Mouse (Mus musculus): ENCODE data around the gene Zzz3.

The Zzz3 gene

DNA sequence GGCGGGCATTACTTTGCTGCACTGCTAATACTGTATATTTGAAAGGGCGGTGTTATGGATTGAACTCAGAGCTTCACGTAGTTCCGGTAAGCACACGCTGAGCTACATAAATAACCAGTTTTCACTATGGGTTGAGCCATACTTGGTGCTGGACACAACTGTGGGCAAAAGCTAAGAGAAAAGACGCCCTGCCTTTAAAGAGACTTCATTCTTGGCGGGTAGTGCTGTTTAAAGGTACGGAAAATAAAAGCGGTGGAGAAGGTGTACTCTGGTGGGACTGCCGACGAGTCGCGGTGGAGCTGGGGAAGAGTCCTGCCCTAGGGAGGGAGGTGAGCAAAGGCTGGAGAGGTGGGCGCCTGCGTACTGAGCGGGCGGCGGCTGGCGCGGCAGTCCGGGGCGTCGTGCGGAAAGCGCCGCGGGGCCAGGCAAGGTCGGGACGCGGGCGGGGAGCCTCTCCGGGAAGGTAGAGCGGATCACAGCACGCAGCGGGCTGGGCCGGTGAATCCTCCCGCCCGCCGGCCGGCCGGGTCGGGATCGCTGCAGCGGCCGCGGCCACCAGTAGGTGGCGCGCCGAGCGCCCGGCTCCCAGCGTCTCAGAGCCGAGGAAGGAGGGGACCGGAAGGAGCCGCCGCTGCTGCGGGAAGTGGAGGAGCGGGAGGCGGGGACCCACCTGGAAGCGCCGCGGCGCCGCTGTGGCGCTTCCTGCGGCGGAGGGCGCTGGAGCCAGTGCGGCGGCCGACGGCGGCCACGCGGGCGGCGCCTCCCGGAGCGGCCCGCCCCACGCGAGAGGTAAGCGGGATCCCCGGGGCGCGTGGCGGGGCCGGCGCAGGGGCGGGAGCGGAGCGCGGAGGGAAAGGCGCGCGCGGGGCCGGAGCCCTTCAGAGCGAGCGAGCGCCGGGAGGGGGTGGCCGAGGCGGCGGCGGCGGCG, at the start of gene Zzz3:
Gene Zzz3 (plus strand): TSS at position 124 of the 928 bp plus-strand sequence.
- peak; percentile 89 to 93 for DNase-seq

DNA sequence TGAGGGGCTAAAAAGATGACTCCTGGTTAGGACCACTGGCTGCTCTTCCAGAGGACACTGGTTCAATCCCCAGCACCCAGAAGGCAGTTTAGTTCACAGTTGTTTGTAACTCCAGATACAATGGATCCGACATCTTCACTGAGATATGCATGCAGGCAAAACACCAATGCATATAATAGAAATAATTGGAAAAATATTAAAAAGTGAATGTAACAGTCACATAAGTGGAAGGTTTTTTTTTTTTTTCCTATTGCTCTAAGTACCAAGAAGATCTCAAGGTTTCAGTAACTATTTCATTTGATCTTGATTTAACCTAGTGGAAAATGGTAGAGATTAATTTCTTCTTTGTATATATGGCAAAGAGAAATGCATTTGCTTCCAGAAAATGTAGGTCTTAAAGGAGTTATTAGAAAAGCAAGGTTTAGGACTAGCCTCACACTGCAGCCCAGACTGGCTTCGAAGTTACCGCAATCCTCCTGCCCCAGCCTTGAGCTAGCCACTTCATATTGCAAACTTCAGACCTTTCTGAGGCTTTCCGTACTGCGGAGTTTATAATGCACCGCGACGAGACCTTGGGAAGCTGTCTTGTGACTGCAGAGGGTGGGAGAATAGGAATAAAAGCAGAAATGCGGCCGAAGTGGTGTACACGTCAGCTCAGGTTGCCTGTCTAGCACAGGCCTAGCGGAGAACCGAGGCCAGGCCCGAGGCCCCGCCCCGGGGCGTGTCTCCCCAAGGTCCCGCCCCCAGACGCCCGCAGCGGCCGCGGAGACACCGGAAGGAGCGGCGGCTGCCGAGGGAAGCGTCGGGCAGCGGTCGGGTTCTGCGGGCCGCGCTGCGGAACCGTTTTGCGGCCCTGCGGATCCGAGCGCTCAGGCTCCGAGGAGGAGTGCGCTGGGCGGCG, 49.3 kb upstream of the Zzz3 start, which contains the start of gene Usp33:
Gene Usp33 (plus strand): TSS at position 747 of the 901 bp plus-strand sequence.
- DNase-seq, result peak; percentile 96

DNA sequence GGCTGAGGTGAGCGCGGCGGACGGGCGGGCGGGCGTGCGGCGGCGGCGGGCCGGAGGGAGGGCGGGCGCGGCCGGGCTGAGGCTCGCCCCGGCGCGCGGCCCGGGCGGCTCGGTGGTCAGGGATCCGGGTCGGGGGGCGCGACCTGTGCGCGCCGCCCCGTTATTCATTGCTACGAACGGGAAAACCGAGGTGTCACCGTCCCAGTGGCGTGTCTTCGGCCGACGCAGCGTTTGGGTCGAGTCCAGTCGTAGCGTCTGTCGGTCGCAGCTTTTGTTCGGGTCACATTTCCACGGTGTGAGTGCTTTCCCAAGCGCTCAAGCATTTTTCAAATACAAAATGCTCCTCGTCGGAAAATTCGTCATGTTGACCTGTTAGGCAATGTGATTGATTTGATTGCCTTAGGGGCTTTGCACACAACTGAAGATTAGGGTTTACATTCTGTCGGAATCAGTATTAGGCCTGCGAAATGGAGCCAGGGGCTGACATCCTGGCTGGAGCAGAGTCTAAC, 48.6 kb upstream of the Zzz3 start:
- DNase-seq, result peak in 1 of 2 experiments; percentile 27

DNA sequence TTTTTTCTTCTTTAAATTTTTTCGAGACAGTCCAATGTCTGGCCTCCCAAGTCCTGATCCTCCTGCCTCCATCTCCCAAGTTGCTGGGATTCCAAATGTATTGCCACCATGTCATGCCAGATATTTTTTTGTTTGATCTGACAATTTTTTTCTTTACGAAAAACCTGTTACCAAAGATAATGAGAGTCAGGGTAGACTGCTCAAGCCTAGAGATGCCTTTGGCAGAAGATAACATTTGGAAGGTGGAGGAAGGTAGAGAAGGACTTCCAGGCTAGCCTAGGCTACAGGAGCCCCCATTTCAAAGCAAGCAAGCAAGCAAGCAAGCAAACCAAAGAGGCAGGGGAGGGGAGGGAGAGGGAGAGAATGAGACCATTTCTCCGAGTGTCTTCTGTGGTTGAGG, 48.0 kb upstream of the Zzz3 start:
- DNase-seq, result no peak

DNA sequence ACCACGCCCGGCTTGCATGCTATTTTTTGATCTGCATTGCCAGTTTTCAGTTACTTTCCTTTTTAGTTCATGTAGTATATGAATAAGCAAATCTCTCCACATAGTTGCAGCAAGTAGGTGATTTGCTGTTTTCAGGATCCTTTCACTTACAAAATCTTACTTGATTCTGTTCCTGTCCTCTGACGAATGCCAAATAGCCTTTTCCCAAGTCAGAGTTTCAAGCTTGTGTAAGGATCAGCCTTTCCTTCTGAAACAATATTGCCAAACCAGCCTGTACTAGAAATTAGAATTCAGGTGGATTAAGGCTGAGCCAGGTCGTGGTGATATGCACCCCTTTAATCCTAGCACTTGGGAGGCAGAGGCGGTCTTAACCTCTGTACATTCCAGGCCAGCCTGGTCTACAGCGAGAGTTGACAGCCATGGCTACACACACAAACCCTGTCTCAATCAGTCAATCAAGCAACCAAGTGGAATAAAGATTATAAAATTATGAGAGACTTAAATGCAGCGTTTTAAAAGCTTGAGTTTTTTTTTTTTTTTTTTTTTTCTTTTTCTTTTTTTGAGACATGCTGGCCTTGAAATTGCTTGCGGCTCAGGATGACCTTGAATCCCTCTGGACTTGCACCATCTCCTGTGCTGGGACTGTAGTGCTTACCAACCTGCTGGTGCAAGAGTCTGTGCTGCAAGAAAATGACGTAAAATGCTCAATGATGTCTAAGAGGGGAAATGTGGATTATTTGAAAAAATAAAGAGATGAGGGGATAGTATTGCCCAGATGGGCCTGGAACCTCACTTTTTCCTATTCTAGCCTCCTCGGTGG, 47.1 kb upstream of the Zzz3 start:
- no peak for DNase-seq

DNA sequence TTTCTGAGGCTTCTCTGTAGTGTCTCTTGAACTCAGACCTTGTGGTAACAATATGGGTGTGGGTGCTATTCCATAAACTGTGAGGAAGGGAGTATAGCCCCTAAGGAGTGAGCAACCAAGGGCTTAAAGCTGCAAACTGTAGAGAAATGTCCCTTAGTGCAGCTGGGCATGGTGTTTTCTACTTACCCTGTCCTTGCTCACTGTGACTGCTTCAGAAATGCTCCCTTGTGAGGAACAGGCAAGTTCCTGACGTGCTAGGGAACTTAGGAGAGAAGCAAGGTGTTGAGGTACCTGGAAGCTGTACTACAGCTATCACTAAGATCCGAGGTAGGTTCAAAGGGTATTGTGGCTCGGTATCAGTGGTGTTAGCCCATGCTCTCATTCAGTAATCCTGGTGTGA, 44.8 kb upstream of the Zzz3 start:
- DNase-seq, result no peak

DNA sequence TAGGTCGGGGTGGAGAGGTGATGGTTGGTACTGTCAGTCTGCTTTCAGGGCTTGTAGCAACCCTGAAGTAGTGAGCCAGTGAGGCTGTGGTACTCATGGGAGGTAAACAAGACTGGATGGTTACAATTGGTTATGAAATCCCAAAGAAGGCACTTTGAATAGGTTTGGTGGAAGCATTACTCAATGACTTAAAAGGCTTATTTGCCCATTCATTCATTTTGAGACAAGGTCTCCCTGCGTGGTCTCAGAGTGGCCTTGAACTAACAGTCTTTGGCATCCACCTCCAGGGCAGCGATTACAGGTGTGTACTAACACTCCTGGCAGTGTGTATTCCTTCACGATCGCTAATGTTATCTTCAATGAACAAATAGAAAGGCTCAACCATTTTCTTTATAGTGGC, 44.3 kb upstream of the Zzz3 start:
- DNase-seq, result no peak

DNA sequence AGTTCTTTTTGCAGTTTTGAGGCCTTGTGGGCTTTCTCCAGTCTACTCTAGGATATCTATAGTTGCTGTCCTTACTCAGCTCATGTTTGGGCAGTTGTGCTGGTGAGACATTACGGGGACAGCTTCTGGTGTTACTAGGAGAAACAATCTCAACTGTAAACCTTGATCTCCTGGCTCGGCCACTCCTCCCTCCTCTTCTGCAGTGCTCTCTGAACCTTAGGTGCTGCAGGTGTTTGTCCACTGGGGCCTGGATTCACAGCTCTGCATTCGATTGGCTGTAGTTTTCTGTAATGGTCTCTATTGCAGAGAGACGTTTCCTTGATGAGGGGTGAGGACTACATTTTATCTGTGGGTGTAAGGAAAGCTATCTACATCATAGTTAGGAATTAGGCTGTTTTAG, 43.0 kb upstream of the Zzz3 start:
- no peak for DNase-seq

DNA sequence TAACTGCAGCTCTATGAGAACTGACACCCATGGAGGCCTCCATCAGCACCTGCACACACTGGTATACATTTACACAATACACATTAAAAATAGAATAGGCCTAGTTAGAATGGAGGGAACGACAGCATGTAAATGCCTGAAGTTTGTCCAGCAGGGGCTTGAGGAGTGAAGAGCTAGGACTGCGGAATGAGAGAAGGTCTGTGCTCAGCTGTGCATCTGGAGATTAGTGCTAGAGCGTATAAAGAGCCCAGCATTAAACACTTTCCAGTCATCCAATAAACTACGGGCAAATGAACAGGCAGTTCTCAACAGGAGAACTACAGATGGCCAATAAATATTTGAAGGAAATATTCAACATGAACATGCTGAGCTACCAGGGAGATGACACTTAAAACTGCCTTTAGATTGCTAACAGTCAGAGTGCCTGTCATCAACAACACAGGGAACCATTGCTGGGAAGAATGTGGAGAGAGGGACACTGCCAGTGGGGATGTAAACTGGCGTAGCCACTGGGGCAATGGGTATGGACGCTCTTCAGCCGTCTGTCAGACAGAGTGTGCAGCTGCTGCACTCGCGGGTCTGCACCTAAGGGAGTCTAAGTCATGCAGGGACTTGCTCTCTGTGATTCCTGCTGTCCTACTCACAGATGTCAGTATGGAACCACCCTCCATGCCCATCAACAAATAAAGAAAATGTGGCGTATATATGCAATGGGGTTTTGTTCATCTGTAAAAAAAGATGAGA, 41.7 kb upstream of the Zzz3 start:
- DNase-seq, result no peak

DNA sequence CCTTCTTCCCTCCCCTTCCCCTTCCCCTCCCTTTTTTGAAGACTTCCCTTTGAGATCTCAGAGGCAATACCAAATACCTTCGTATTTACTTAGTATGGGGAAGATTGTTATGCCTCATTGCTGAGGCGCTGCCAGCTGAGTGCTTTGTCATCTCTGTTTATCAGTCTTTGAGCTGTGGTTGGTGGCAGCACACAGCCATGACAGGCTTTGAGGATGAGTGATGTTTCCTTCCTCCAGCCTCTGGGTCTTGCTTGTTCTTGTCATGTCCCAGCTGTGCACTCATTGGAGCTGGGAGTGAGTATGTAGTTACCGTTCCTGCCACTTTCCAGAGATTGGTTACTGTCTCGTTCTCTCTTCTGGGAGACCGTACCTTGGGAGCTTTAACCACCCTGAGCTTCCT, 39.9 kb upstream of the Zzz3 start:
- DNase-seq, result peak; percentile 4 to 19

DNA sequence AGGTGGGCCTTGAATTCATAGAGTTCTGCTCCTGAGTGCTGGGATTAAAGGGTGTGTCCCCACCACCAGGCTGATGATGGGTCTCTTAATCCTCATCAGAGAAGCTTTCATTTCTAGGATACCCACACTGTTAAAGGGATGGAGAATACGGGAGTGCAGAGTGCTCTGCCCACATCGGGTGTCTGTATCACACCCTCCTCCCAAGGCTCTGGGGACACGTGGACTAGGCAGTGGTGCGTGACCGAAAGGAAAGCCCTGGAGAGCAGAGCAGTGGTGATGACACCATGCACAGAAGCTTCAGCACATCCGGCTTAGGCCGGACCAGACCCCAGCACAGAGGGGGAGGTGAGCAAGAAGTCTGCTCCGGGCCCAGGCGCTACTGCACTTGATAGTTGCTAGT, 38.5 kb upstream of the Zzz3 start:
- DNase-seq, result no peak

DNA sequence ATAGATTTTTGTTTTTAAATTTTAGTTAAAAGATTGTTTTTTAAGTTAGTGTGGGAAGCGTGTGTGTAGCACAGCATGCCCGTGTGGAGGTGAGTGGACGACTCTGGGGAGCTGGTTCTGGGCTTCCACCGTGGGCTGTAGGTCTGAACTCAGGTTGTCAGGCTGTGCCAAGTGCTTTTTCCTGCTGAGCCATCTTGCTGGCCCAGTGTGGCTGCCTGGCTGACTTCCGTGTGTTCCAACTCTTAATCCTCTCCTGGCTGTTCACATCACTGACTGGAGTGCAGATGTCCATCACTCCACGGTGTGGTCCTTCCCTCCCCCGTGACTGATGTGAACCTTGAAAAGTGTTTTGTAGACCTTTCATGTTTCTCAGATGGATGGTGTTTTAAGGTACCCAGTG, 36.1 kb upstream of the Zzz3 start:
- DNase-seq, result no peak

DNA sequence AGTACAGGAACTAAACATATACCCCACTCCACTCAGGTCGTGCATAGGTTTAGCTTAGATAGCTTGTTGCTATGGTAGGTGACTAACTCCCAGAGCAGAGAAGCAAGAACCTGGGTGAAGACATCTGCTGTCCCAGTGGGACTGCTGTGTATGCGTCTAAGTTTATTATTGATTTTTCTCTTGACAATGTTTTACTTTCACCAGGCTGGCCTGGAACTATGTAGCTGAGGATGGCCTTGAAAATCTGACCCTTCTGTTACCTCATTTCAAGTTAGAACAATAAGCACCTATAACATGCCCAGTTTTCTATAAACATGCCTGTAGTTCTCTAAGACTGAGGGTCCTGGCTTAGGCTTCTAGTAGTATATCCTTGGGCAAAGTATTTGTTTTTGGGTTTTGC, 31.1 kb upstream of the Zzz3 start:
- DNase-seq, result no peak

DNA sequence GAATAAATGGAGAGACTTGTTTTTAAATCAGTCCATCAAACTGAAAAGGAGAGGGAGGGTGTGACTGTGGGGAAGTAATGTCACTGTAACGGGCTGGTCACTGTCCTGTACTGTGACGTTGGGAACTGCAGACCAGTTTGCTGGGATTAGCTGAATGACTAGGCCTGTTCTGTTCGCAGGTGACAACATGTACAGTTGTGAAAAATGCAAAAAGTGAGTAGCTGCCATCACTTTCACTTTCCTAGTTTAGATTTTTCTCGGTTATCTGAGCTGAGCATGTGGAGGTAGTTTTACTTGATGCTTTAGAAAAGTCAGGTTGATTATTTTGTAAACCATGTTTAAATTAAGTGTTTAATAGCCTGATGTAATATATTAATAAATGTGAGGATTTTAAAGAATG, 19.2 kb upstream of the Zzz3 start:
- DNase-seq, result no peak

DNA sequence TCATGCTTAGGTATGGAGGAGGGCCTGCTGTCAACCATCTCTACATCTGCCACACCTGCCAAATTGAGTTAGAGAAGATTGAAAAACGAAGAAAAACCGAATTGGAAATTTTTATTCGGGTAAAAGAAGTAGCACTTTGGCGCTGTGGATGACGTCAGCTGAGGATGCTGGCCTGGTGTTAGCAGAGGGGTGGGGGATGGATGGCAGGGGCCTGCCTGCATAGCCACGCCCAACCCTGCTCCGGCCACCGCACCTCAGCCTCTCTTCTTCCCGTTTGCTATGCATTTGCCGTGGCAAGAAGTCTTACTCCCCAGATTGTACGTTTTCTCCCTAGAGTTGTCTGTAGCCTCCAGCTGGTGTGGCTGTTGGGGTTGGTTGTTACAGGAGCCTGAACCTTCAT, 11.2 kb upstream of the Zzz3 start:
- DNase-seq, result no peak

DNA sequence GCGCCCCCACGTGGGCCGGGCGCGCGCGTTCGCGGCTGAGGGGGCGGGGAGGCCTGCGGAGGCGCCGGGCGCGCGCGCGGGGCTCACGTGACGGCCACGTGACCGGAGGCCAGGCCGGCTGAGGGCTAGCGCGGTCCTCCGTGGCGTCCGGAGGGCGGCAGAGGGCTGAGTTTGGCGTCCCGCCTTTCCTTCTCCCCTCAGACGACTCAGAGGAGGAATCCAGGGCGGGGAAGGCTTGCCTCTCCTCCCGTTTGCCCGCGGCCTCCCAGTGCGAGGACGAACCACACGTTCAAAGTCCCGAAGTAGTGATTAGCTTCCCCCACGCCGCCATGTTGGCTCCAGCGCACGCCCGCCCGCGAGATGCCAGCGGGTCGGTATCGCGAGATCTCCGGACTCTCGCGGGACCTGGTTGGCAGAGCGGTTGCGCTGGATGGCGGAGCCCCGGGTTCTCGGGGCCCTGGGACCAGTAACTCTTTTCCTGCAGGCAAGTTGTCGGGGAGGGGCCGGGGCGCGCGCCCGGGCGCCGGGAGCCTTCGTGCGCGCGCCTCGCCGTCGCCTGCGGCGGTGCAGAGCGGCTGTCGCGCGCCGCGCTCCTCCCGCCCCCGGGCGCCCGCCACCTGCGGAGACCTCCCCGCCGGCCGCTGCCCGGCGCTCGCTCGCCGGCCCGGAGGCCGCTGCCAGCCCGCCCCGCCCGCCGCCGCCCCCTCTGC, 1.2 kb downstream of the Zzz3 start:
- peak; percentile 98 for DNase-seq

DNA sequence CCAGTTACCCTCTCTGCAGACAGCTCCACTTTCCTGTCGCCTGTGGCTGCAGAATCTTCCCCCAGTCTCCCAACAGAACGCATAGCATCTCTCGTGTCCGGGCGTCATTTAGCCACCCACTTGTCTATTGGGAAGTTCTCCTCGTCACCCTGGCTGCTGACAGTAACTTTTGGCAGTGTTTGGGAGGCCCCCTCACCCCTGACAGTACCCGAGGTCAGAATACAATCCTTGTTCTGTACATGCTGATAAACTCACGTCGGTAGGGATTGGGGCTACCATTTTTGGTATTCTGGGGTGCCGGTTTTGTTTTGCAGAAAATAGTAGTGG, 1.7 kb downstream of the Zzz3 start:
- DNase-seq, result no peak

DNA sequence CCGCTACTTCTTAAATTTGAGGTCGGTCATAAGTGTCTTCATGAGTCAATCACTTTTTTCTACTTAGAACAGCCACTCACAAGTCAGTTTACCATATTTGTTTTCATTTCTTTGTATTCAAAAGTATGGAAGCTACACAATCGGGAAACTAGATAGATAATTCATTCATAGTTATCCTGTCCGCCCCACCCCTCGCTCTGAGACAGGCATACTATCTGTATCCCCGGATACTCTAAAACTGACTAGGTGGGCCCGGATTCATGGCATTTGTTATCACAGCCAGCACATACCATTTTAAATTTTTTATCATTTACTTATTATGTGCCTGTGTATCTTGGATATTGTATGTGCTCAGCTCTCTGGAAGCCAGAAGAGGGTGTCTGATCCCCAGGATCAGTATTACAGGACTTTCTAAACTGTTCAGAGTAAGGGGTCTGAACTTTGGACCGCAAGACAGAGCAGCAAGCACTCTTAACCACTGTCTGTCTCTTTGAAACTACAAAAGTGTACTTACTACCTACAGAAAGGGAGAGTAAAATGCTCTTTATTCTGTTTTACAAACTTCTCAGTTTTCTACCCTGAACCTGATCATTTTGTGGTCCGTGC, 2.2 kb downstream of the Zzz3 start:
- DNase-seq, result no peak

DNA sequence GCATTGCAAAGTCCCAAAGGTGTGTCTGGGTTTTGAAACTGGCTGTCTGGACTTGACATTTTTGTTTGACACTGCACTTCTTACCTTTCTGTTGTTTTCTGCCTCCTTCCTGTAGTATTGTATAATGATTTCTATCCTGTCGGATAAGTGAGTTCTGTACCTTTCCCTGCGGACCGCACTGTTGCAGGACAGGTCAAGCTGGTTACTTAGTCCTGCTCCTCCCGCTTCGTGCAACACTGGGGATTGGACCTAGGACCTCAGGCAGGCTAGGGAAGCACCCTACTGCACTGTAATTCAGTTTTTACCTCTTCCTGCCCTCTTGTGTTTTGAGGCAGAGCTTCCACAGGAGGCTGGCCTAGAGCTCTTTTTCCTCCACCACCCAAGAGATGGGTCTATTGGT, 5.2 kb downstream of the Zzz3 start:
- DNase-seq, result no peak

DNA sequence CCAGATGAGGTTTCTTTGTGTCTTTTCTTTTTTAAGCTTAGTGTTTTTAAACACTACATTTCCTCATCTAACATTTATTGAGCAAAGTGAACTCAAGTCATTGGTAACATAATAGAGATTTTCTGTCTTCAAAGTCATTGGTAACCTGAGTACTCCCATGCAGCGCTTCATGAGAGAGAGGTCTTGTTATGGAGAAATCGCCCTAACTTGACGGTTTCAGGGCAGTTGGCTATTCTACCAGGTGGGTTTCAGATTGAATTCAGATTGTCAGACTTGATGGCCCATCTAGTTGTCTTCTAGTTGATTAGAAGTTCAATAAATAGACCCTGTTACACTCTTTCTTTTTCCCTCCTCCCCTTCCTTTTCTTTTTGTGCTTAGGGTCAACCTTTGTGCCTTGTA, 5.6 kb downstream of the Zzz3 start:
- DNase-seq, result no peak
